Mouse (Mus musculus) cerebellum, adult 11 months (tissue): ENCODE measurements at regions not wholly inside any gene's neighbourhood (a gene's known extent, or its start where the extent isn't known, plus 50 kb on each side); places are given as distances from the start of the nearest gene placed in this dataset.
"Not testable (repeated sequence)": the region's sequence is repeated elsewhere in the genome, so short reads cannot be mapped to it uniquely, and the experiment has no call there.

Experiments used
- DNase-seq: peaks from one replicate; pipeline ENCODE4 v3.0.0; 2022

DNA sequence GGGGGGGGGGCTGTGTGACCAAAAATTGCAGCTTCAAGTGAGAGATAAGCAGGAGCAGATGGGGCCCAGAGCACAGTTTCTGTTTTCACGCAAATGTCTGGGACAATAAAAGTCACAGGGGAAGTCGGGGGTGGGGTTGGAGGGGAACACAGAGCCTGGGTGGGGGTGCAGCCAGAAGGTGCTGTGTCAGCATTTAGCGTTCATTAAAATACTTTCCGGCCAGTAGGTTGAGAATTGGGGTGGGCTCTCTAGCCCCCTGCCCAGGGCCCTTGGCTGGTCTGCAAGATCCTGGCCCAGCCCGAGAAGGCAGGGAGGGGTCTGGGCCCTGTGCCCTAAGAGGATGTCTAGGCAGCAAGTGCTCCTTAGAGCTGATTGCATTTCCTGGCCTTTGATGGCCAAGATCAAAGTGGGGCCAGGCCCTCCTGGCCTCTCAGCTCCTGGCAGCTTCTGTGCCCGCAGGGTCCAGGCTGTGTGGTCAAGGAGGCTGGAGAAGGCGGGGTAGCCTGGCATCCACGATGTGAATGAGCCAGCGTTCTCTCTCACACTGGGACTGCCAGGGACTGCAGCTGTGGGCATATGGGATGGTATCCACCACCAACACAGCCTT is 283.0 kb downstream of the Cyp26b1 start:
- DNase-seq = no peak

DNA sequence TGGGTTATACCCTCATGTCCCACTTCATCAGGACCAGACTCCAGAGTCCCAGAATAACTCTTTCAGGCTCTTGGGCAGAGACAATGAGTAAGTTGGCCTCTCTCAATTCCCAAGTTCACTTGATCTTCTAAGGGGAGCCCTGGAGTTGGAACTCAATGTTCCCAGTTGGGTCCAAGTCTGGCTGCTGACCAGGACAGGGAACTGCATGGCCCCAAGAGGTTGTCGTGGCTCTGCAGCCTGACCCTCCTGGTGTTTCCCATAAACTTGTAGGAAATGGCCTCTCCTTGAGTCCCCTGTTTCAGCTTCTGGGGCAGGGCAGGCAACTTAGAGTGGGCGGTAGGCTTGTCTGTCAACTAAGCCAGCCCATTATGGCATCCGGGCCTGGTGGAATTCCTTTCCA is 286.2 kb downstream of the Cyp26b1 start:
- no peak for DNase-seq

DNA sequence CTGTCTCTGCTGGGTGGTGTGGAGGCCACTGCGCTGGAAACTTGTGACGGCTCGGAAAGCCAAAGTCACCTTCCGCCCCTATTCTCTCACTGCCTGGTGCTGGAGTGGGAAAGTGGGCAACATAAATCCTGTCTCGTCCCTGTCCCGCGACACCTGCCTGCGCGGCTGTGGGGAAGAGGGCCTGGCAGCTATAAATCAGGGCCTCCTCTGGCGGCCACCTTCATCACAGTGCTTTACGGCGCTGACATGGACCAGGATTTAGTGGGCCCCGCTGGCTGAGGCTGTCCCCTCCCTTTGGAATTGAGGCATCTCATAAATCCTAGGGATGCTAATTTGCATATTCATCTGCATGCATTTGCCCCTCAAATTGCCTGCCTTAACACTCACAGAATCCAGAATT is 287.1 kb downstream of the Cyp26b1 start:
- no peak for DNase-seq

DNA sequence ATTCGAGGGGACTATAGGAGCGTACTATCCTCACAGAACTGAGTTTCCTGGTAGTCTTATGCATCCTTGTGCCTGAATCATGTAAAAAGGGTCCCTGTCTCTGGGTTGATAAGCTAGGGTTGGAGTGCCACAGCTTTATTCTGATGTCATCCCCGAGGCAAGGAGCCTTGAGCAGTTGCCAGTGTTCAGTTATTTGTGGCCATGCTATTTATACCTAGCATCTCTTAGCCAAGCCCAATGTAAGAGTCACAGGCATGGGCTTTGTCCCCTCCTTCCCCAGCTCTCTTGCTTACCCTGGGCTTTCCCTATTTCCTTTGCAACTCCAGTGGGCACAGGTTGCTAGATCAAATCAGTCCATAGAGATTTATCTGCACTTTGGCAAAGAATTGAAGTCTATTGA is 288.6 kb downstream of the Cyp26b1 start:
- no peak for DNase-seq

DNA sequence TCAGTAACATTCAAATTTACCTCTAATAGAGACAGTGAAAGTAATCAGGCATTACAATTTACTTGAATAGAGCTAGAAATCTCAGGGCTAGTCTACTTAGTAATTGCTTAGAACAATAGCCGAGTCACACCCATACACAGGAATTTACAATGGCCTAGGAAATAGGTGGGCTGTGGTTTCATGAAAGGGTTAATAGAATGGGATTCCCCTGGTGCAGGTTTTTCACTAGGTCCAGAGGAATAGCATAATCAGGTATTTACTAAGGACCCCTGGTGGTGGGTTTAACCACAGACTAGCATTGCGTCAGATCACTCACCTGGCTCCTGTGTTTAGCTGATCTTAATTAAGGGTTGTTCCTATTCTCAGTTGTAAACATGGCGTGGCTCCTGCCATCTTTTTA is 290.8 kb downstream of the Cyp26b1 start:
- not testable (repeated sequence) for DNase-seq

DNA sequence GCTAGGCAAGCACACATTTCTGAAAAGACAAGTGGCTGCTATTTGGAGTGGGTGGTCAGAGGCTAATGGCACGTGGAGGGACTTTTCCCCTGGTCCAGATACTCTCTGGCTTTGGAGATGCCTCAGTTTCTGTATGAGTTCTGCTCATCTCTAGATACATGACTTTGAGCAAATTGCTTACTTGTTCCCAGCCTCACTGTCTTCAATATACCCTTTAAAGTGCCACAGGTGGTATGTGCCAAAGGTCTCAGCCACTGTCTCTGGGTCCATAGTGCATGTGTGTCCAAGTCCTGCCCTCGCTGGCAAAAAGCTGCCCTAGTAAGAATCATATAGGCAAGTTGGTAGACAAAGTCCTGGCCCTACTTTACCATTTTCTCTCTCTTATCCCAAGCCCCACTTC is 291.5 kb downstream of the Dysf start:
- DNase-seq = no peak

DNA sequence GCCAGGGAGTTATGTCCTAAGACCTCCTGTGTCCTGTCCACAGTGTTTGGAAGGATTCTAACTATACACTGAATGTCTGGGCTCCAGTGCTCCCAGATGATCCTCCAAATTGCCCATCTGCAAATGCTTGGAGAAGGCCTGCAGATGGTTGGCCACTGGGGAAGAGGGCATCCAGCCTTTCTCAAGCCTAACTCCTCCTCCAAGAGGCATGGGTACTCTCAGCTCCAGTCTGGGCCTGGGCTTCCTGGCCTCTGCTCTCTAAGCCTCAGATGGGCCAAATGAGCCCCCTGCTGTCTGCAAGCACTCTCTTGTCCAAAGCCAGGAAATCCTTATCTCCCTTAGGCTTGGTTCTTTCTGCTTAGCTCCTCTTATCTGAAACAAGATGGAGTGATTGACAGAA is 290.8 kb downstream of the Dysf start:
- DNase-seq = no peak

DNA sequence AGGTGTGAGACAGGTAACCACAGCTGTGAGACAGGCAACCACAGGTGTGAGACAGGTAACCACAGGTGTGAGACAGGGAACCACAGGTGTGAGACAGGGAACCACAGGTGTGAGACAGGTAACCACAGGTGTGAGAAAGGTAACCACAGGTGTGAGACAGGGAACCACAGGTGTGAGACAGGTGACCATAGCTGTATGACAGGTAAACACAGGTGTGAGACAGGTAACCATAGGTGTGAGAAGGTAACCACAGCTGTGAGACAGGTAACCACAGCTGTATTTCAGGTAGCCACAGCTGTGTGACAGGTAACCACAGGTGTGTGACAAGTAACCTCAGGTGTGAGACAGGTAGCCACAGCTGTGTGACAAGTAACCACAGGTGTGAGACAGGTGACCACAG is 265.5 kb downstream of the Dysf start:
- not testable (repeated sequence) for DNase-seq

DNA sequence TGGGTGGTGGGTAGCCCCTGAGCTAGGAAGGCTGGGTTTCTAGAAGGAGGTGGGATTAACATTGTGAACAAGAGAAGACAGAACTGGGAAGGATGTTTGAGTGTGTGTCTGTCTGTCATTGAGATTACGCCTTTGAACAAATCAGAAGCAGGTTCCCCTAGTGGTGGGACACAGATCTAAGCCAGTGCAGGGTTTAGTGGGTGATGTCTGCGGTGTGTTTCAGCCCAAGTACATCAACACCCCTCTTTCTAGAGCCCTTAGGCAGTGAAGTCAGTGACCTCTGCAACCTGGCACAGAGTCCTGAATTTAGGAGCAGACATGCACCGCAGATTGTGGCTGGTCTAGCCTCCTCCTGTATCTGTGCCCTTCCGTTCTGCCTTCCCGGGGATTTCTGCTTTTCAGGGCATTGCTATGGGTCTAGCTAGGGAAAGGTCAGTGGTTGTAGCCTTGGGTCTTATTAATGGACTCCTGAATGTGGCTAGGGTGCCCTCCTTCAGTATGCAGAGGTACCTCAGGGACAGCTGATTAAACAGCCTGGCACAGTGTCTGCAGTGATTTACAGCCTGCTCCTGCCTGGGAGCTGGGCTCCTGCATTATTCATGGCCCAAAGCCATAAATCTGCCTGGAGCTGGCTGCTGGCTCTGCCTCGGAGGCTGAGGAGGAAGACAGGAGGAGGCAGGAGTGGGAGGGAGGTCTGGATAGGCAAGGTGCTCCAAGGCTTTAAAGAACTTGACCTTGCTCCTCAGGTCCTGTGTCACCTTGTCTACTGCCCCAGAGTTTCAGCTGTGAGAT is 264.3 kb downstream of the Dysf start:
- no peak for DNase-seq

DNA sequence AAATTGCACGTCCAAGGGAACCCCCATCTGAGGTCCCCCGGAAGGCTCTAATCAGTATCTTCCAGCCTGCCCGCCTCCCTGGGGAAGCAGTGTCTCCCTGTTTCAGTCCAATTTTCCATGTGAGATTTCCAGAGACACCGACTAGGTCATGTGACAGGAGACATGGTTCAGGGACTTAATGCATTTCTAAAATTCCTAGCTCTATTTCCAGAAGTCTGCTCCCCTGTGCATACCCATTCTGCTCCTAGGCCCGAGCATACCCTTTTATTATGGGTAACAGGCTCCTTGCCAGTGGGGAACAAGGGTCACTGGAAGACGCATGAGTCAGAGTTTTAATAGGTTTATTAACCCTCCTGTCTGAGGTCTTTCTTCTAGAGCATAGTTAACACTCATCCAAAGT is 263.6 kb downstream of the Dysf start:
- no peak for DNase-seq

DNA sequence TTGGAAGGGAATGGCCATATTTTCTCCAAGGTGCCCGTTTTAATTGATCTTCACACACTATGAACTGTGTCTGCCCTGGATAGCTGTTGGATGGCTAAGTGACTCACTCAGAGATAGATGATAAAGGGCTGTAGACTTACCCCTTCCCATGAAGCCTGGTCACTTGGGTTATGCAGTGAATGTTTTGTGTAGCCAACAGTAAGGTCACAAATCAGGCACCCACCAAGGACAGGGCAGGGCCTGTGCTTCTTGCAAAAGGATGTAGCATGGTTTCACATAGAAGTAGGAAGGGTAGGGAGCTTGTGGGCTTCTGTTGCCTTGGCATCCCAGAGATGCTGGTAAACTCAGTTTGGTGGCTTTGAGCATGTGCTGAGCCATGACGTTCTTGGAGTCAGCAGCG is 263.1 kb downstream of the Dysf start:
- DNase-seq = no peak

DNA sequence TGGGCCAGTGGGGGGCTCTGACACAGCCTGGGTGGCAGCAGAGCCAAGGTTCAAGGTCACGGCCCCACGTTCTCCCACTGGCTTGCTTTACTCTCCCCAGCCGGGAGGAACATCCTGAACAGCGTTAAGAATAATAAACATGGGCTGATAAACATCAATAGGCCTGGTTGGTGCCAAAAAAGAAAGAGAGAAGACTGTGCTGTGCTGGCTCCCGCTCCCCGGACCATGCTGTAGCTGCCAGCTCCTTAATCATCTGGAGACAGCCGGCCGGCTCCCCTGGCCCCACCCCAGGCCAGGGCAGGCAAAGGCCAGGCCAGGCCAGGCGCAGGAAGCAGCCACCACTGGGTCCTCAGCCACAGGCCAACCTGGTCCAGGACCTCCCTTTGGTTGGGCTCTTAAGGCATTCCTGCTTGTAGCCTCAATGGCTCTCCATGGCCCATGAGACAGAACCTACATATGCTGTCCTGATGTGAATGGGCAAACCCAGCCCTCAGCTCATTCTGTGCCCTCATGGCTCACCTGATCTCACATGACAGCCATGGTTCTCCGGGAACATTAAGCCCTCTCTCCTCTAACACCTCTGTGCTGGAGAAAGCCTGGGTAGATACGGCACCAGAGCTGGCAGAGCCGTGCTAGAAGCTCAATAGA is 262.3 kb downstream of the Dysf start:
- DNase-seq = no peak

DNA sequence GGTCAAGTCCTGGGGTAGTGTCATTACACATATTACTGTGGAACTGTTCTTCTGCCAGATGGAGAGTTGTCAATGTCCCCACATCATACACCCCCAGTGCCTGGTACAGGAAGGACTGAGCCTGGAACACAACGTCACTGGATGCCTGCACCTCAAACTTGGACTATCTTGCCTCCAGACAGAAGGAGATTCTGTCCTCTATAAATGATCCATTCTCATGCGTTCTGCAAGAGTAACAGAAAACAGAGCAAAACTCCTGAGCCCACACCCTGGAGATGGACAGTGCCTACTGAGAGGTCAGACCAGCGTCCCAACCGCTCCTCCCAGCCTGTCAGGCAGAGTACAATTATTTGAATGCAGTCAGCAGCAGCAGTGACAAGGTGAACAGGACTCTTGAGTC is 261.1 kb downstream of the Dysf start:
- DNase-seq = no peak

DNA sequence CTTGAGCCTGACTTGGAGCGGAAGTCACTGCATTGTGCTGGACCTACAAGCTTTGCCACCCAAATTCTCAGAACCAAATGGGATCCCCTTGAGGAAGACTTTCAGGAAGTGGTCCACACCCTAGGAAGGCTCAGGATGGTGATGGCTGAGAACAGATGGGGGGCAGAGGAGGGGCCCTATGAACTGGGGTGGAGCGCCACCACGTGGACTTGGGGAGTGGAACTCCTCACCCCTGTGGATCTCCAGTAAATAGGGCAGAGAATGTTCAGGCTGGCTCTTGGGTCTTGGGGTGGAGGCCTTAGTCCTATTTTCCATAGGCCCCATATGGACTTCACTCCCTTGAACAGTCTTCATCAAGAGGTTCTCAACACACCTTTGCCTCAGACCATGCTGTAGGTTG is 260.6 kb downstream of the Dysf start:
- DNase-seq = no peak

DNA sequence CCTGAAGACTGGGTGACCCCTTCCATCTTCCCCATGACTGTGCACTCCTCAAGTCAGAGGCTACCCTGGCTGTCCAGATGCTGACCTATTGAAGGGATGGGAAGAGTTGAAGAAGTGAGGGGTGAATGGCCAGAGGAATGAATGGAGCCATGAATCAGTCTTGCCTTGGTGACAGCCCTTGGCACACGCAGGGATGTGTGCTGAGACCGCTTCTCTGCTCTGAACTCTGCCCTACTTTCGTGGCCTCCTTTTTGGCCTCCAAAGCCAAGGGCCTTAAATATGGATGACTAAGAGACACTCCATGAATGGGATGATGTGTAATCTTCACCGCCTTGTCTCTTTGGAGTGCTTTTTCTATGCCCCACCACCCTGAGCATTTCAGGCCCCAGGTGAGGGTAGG is 259.7 kb downstream of the Dysf start:
- DNase-seq = no peak

DNA sequence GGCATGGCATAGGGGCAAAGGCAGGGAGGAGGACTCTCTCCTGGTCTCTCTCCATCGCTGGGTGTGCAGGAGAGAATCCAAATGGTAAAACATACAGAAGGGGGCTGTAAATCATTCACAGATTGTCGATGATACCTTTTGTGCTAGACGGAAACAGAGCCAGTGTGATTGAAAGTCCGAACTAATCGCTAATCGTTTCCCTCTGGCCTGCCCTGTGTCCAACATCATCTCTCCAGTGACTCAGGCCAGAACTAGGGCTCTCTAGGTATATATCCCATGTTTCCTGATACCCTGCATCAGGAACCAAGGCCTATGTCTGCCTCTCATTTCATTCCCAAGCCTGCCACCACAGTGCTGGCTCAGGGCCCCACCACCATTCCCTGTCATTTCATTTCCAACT is 259.1 kb downstream of the Dysf start:
- DNase-seq = no peak

DNA sequence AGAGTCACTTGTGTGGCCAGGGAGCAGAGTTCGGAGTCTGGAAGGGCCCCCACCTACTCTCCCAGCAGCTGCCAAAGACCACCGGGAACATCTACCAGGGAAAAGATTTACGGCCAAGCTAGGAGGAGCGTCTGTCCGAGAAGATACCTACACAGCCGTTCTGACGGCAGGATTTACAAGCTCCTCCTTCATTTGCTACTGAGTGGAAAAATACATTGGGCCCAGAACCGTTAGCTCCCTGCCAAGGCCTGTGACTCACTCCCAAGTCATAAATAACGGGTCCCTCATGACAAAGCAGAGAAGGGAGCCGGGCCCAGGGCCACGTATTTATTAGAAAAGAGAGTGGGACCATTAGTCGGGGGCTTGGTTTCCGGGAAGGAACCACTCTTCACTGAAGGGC is 258.3 kb downstream of the Dysf start:
- no peak for DNase-seq

DNA sequence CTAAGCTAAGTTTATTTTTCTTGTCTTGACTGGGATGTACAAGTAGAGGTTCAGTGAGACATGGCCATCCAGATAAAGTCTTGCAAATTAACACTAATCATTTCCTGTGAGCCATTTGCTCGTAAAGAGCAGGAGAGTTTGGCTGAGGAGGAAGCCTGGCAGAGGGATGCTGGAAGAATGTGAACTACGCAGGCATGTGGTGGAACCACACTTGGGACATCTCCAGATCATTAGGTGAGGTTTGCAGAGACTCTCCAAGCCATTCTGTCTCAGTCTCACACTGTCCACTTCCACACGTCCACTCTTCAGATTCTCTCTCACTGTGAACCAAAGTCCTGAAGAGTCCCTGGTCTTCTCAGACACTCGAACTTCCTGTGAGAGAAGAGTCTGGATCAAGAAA is 256.3 kb downstream of the Dysf start:
- DNase-seq = no peak

DNA sequence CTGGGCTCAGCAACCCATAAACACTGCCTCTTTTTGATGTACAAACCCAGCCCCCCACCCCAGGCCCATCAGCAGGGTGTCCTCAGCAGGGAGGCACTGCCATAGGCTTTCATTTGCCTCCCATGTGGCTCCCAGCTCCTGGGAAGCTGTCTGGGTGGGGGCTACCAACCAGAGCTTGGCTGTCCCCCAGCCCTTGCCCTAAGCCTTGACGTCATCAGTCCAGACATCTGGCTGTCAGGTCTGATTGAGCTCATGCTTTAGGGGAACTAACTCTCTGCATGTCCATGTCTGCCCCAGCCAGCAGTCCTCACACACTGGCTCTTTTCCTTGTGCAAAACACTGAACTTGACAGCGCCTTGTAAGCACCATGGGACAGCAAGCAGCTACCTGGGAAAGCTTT is 255.3 kb downstream of the Dysf start:
- no peak for DNase-seq

DNA sequence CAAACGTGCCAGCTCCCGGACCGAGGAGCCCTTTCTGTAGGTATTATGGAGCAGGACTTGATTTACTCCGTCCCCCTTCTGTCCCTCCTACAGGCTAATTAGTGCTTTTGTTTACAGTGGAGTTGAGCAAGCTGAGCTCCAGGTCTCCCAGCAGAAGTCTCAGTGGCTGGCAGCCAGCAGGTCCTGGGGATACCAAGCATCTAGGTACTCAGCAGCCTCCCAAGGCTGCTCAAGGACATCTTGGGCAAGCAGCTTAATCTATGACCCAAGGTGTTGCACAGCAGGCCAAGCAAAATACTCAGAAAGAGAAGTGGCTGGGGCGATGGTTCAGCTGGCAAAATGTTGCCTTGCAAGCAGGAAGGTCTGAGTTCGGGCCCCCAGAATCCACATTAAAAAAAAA is 254.4 kb downstream of the Dysf start:
- DNase-seq = no peak

DNA sequence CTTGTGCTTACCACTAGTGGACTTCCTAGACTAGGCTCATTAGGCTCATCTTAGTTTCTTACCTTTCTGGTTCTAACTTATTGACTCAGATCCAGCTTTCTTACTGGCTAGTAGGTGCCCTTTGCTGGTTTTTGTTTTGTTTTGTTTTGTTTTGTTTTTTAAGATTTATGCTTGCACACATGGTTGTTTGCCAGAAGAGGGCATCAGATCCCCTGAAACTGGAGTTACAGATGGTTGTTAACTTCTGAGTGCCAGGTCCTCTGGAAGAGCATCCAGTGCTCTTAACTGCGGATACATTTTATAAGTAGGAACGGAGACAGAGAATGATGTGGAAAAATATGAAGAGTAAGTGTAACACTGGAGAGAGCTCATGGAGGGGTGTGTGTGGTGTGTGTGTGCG is 253.1 kb downstream of the Dysf start:
- DNase-seq = no peak
